Mouse (Mus musculus) thymus, postnatal 14 days (tissue): ENCODE measurements around the gene Spns3.

Source experiments
- DNase-seq: peaks from one replicate; pipeline ENCODE4 v3.0.0; 2021

Spns3 gene

GRCm38 (mm10) chr11:72478228-72478627 lies 72.1 kb downstream of the Spns3 start:
- DNase-seq: no peak

DNA sequence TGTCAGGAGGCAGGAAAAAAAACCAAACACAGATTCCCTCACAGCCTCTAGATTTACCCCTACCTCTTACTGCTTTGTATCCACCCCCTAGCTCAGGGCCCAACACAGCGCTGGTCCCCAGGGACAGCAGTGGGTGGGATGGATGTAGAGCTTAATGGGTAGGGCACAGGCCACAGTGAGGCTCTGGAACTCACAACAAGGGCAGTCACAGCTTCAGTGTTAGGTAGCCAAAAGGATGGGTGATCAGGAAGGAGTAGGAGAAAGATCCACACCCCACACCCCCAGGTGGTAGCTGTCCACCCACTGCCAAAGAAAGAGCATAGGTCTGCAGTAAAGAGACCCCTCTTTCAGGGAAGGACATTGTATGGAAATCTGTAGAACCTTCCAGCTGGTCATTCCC lies 72.7 kb downstream of the Spns3 start:
- DNase-seq: no peak

DNA sequence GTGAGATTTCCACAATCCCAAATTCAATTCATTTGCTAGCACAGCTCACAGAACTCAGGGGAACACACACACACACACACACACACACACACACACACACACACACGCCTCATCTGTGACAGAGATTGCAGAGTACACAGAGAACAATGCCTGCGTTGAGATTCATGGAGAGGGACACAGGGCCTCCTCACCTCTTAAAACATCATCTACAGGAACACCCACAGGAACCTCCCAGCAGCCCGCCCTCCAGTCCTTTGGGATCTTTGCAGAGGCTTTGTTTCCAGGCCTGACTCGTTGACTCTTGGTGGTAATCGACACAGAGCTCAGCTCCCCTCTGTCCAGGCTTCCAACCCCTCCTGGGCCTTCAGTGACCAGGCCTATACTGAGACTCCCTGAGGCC lies 73.1 kb downstream of the Spns3 start:
- no peak for DNase-seq

DNA sequence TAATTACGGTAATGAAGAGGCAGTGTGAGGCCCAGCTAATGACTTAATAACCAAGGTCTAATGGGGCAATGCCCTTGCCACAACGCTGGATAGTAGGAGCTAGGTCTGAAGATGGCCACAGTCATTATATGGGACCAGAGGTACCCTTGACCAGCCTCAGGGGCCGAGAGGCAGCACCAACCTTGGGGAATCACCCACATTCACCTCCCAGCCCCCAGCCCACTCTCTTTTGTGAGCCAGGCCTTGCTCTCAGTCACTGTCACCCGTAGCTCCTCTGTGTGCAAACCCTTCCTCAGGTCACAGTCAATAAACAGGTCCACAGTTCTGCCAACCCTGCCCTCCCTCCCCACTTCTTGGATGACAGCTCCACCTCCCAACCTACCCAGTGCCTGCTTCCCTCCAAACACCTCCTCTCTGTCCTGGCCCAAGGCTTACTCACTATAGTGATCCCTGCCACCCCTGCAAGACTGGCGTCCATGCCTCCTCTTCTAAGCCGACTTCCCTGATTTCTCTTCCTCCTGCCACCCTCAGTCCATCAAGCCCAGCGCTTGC lies 74.2 kb downstream of the Spns3 start:
- no peak for DNase-seq

- DNase-seq: no peak
Observed at GRCm38 (mm10) chr11:72475408-72475807, 74.9 kb downstream of the Spns3 start.

GRCm38 (mm10) chr11:72474926-72475325 lies 75.4 kb downstream of the Spns3 start:
- no peak for DNase-seq

- no peak for DNase-seq
Observed at GRCm38 (mm10) chr11:72473540-72473939, 76.8 kb downstream of the Spns3 start.

DNA sequence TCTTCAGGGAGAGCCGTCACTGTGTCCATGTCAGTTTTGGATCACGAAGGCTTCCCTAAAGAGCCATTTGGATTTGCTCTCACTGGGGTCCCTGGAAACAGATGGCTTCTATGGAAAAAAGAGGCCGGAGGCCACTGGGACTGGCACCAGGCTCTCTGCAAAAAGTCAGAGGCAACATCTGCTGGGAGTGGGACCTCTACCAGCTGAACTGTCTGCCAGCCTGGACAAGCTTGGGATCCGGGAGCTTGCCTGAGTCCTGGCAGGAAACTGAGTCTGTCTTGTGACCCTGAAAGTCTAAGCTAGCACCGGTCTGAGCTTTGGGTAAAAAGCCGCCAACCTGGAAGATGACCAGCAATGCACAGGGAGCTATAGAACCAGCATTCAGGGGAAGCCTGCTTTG lies 78.9 kb downstream of the Spns3 start:
- DNase-seq: no peak

DNA sequence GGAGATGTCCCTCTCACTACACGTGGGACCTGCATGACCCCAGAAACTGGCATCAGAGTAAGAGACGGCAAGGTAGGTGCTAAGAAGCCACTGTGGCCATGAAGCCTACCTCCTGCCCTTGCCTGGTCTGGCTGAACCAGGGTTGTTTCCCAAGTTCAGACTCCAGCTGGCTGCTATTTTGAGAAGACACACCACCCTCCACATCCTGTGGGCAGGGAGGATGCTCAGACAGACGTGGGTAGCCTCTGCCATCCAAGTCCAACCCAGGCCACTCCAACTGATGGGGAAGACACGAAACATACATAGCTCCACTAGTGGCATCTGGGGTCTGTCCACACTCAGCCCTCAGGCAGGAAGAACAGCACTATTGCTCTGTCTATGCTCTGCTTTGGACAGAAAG lies 80.3 kb downstream of the Spns3 start:
- DNase-seq: no peak

GRCm38 (mm10) chr11:72469217-72469616 lies 81.1 kb downstream of the Spns3 start:
- no peak for DNase-seq

GRCm38 (mm10) chr11:72468525-72468924 lies 81.8 kb downstream of the Spns3 start:
- DNase-seq: no peak

DNA sequence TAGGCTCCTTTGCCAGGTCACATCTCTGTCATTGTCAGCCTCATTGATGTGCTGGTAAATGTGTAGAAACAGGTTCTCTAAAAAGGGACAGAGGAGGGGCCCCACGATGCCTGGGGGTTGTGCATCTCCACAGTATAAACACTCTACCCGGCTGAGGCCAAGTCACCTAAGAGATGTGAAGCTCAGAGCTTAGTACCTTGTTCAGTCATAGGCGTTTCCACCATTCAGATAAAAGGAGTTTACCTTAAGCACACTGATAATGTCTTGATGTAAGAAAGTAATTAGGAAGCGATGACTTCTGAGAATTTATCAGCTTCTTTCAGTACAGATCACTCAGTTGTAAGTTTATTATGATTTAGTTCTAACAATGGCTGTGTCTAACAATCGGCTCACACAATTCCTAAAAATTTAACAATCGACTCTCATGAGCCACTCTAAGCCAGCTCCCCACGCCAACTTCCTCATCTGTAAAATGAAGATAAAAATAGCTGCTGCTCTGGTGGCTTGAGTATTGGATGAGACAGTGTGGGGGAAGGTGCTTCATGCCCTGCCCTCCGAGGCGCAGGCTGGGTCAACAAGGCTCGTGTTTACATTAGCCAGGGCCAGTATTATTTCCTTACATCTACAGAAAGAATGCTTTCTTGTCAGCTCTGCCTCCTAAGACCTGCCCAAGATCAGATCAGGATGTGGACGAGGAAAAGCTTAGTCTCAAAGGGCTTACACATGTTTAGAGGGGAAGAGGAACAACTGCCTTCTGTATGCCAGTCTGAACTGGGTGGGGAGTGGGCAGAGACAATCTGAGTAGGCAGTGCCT lies 83.4 kb downstream of the Spns3 start:
- no peak for DNase-seq

GRCm38 (mm10) chr11:72465978-72466693 lies 84.2 kb downstream of the Spns3 start:
- no peak for DNase-seq

- DNase-seq: no peak
Observed at GRCm38 (mm10) chr11:72464821-72465220, 85.5 kb downstream of the Spns3 start.

DNA sequence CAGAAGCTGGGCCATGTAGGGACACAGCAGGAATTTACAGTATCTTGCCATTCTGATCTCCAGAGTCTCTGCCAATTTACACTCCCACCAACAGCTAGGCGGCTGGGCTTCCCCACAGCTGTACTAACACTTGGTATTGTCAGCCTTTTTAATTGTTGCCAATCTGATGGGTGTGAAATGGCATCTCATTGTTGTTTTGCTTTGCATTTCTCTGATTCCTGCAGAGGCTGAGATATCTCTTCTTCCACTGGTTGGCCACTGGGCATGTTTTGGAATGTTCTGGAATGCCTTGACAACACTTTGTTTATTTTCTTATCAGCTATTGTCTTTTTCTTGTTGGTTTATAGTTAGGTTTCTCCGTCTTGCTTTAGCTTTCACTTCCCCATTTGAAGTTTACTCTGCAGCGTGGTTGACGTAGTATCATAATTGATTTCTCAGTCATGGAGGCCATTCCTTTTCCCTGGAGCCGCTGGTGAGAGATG lies 88.8 kb downstream of the Spns3 start:
- no peak for DNase-seq

DNA sequence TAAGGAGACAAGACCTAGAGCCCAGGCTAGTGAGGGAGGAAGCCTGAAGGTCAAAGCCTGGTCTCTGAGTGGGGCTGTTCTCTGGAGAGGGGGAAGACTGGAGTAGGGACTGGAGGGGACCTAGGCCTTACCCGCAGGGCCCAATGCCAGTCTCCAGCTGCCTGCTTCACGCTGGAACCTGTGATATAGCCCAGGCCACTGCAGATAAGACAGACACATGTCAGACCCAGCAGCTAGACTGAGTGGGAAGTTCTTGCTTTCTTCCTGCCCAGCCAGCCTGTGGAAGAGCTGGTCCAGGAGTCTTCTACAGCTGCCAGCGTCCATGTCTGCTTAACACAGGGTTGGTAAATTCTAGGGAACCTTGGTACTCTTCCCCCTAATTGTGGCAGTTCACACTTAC lies 91.8 kb downstream of the Spns3 start:
- DNase-seq: no peak

DNA sequence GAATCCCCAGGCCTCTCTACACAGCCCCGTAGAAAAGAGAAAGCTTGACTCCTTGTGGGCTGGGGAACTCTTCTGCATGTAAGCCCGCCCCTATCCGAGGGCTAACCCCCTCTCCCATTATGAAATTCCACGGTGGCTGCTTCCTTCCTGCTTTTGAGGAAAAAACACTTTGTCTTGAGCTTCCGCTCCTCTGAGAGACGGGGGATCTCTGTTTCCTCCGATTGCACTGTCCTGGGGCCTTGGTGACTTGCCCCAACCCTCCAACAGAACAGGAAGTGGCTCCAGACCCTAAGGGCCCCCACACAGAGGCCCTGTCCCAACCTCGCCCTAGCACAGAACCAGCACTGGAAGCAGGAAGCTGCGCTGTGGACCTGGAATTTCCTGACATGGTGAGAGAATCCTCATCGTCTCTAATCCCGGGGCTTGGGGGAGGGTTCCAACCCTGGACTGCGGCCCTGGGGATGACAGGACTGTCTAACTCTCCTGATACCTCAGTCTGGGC lies 92.3 kb downstream of the Spns3 start:
- no peak for DNase-seq

- DNase-seq: no peak
Observed at GRCm38 (mm10) chr11:72455694-72456093, 94.6 kb downstream of the Spns3 start.

DNA sequence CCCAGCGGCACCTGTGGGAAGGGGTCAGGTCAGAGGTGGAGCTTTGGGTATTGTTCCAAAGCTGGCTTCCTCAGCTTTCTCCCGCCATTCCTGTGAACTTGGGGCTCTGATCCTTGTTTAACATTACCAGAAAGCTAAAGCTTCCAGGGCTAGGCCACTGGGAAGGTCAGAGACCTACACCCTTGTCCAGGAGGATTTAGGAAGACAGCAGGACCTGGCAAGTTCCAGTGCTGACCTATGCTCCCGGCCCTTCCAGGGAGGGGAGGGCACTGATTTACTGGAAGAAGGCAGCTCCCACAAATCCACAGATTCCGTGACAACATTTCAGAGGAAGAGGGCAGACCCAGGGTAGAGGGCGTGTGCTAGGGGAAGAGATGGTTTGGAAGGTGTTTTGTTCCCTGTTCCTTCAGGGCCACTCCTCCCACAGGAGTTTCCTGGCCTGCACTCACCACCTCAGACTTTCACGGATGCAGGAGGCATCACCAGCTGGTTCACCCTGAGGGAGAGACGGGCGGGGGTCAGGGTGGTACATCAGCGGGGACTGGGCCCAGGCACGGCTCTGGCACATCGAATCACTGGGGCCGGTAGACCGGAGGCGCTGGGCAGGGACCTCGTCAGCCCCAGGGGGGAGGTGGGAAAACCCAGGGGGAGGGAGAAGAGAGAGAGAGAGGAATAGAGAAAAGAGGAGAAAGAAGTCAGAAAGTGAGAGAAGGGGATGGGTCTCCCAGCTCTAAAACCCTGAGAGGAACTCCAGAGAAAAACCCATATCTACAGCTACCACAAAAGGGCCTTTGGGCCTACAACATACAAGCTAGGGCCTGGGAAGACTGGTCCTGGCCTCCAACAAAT lies 97.0 kb downstream of the Spns3 start:
- DNase-seq: no peak

- DNase-seq: no peak
Observed at GRCm38 (mm10) chr11:72452140-72452665, 98.1 kb downstream of the Spns3 start.

DNA sequence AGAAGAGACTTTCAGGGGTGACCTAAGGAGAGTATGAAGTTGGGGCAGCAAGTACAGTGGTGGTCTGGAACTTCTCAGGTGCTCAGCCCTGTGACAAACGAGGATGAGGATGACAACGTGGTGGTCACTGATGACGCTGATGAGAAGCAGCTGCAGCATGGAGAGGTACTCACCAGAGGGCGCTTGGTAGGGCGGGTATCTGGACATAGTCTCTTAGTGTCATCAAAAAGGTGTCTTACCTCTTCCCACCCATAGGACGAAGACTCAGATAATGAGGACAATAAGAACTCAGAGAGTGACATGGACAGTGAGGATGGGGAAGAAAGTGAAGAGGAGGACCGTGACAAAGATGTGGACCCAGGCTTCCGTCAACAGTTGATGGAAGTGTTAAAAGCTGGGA lies 102.8 kb downstream of the Spns3 start:
- DNase-seq: no peak

- DNase-seq: peak; percentile 51
Observed at GRCm38 (mm10) chr11:72446311-72447105, 103.8 kb downstream of the Spns3 start.
